Comparison of ENCODE assay signal across 15 mouse cellular contexts in genomic region chr10:34185556-34185955, GRCm38 (mm10). TPM values are rescaled to one million over a fixed set of nuclear protein-coding genes. Genes with fewer than 3 reads are reported as not detected.
DNase-seq lines count a peak whose midpoint lies in the region; ATAC-seq lines count a peak whose summit lies in the region.
"Had no signal": no experiment of that assay in that cellular context is flagged by ENCODE, and none has a peak within 500 bp of the region (broad histone marks: within the 10 kb centered on the region; RNA-seq: fewer than 3 reads in every experiment).

No protein-coding gene starts in this region.

- no peaks in the 10 kb centered on the region for H3K9me3 ChIP-seq in forebrain, embryonic 10.5 days
- no peaks in the 10 kb centered on the region for H3K9me3 ChIP-seq in forebrain, embryonic 12.5 days
- H3K9me3 ChIP-seq in limb, embryonic 13.5 days: no peaks in the 10 kb centered on the region
- no peaks in the 10 kb centered on the region for H3K9me3 ChIP-seq in forebrain, embryonic 16.5 days (ENCODE audit: control insufficient read depth, low read length)

- no peak overlapping the region for H3K9ac ChIP-seq in forebrain, embryonic 12.5 days
- H3K9ac ChIP-seq in limb, embryonic 13.5 days: no peak overlapping the region
- no peak overlapping the region for H3K9ac ChIP-seq in forebrain, embryonic 16.5 days (replicated peaks; ENCODE audit: low read depth, low read length)

- H3K36me3 ChIP-seq in forebrain, embryonic 10.5 days (replicated peaks): peaks cover 13% of the 10 kb centered on the region
- 0 out of 2 replicates have a peak, but pooled peaks cover 3% of the 10 kb centered on the region for H3K36me3 ChIP-seq in forebrain, embryonic 12.5 days (replicated peaks)
- peaks cover 15% of the 10 kb centered on the region for H3K36me3 ChIP-seq in limb, embryonic 13.5 days
- H3K36me3 ChIP-seq in forebrain, embryonic 16.5 days (ENCODE audit: control insufficient read depth, insufficient read depth): no peaks in the 10 kb centered on the region

- H3K4me1 ChIP-seq in forebrain, embryonic 10.5 days: peaks cover 11% of the 10 kb centered on the region
- H3K4me1 ChIP-seq in forebrain, embryonic 12.5 days: no peaks in the 10 kb centered on the region
- peaks cover 31% of the 10 kb centered on the region for H3K4me1 ChIP-seq in limb, embryonic 13.5 days
- no peaks in the 10 kb centered on the region for H3K4me1 ChIP-seq in forebrain, embryonic 16.5 days (replicated peaks; ENCODE audit: control insufficient read depth, insufficient read depth, low read length)

- H3K4me2 ChIP-seq in forebrain, embryonic 12.5 days: no peak overlapping the region
- H3K4me2 ChIP-seq in limb, embryonic 13.5 days (replicated peaks): peak overlapping the region; percentile 50; the same call in 1 of the 2 replicates
- no peak overlapping the region for H3K4me2 ChIP-seq in forebrain, embryonic 16.5 days (ENCODE audit: low read length)

- DNase-seq in forebrain, embryonic 10.5 days (ENCODE audit: extremely low spot score, low spot score): no peak
- DNase-seq in 3134 (ENCODE audit: extremely low read depth, insufficient read length, low spot score): peak; percentile 24
- peak; percentile 19 for DNase-seq in ZHBTc4 (ENCODE audit: low read depth, low spot score)
- no peak for DNase-seq in layer of hippocampus, postnatal 14 days (ENCODE audit: low spot score in 2 of 2)
- no peak for DNase-seq in urinary bladder, adult 2 months (ENCODE audit: low spot score)
- DNase-seq: cerebellum, adult 11-12 months; kidney, postnatal 10 days; left cerebral cortex, postnatal 4 days; right cerebral cortex, adult 18-20 months had no signal

- 46% methylated on average over 4 of the region's 4 CpGs for WGBS in forebrain, embryonic 10.5 days
- whole genome bisulfite sequencing in forebrain, embryonic 12.5 days: 45% methylated on average over 4 of the region's 4 CpGs
- 53% methylated on average over 4 of the region's 4 CpGs for WGBS in limb, embryonic 13.5 days
- 38% methylated on average over 4 of the region's 4 CpGs for whole genome bisulfite sequencing in forebrain, embryonic 16.5 days

- ATAC-seq in forebrain, embryonic 12.5 days (ENCODE audit: low FRiP score): no peak
- no peak for ATAC-seq in limb, embryonic 13.5 days (ENCODE audit: low FRiP score, low read depth)
- ATAC-seq in forebrain, embryonic 16.5 days: no peak

- H3K27me3 ChIP-seq in forebrain, embryonic 10.5 days (ENCODE audit: poor library complexity, severe bottlenecking): no peaks in the 10 kb centered on the region
- no peaks in the 10 kb centered on the region for H3K27me3 ChIP-seq in forebrain, embryonic 12.5 days
- H3K27me3 ChIP-seq in limb, embryonic 13.5 days: no peaks in the 10 kb centered on the region
- H3K27me3 ChIP-seq in forebrain, embryonic 16.5 days (replicated peaks; ENCODE audit: control insufficient read depth, insufficient read depth, low read length): no peaks in the 10 kb centered on the region

- no peak overlapping the region for H3K4me3 ChIP-seq in forebrain, embryonic 10.5 days
- no peak overlapping the region for H3K4me3 ChIP-seq in forebrain, embryonic 12.5 days (replicated peaks)
- H3K4me3 ChIP-seq in limb, embryonic 13.5 days: no peak overlapping the region
- H3K4me3 ChIP-seq in forebrain, embryonic 16.5 days (replicated peaks; ENCODE audit: low read length): no peak overlapping the region

- H3K27ac ChIP-seq in forebrain, embryonic 10.5 days: peak overlapping the region; percentile 6; the same call in 1 of the 2 replicates
- H3K27ac ChIP-seq in forebrain, embryonic 12.5 days: no peak overlapping the region
- peak overlapping the region; percentile 88; the same call in 1 of the 2 replicates for H3K27ac ChIP-seq in limb, embryonic 13.5 days
- H3K27ac ChIP-seq in forebrain, embryonic 16.5 days (ENCODE audit: low read length): no peak overlapping the region

RNA-seq across cellular contexts. Expression of gene Dse, which starts 22.0 kb away (rescaled TPM):
- 17.9 and 21.0 TPM in 2 replicates for polyA plus RNA-seq in forebrain, embryonic 10.5 days (2016; fragmentation: Nextera tagmentation; extraction: Ambion mirVana)
- 11.2 and 13.4 TPM in 2 replicates for polyA plus RNA-seq in forebrain, embryonic 12.5 days (2016; fragmentation: Nextera tagmentation; extraction: Ambion mirVana)
- polyA plus RNA-seq in limb, embryonic 13.5 days (2015; fragmentation: Nextera tagmentation; extraction: Ambion mirVana): 44.0 and 44.5 TPM in 2 replicates
- total RNA-seq in layer of hippocampus, postnatal 14 days (2021): 1 to 10 TPM; 6.9 to 9.7 TPM
- polyA plus RNA-seq in forebrain, embryonic 16.5 days (2015; fragmentation: Nextera tagmentation; extraction: Ambion mirVana): 4.5 and 6.2 TPM in 2 replicates
- polyA plus RNA-seq in urinary bladder, adult 2 months (2012; rRNA removed): 15.9 and 17.6 TPM in 2 replicates
- total RNA-seq: MEL had no signal

RNA-seq across cellular contexts. Expression of gene Calhm6, which starts 57.8 kb away (rescaled TPM):
- polyA plus RNA-seq in forebrain, embryonic 10.5 days (2016; fragmentation: Nextera tagmentation; extraction: Ambion mirVana): 0.47 and 0.56 TPM in 2 replicates
- polyA plus RNA-seq in forebrain, embryonic 12.5 days (2016; fragmentation: Nextera tagmentation; extraction: Ambion mirVana): 0.34 and 0.36 TPM in 2 replicates
- polyA plus RNA-seq in limb, embryonic 13.5 days (2015; fragmentation: Nextera tagmentation; extraction: Ambion mirVana): 1.0 and 1.3 TPM in 2 replicates
- under 1 TPM; 0.60 TPM for total RNA-seq in layer of hippocampus, postnatal 14 days (2021)
- polyA plus RNA-seq in forebrain, embryonic 16.5 days (2015; fragmentation: Nextera tagmentation; extraction: Ambion mirVana): 0.19 and 0.22 TPM in 2 replicates
- 1.8 and 2.4 TPM in 2 replicates for polyA plus RNA-seq in urinary bladder, adult 2 months (2012; rRNA removed)
- total RNA-seq: heart, postnatal 25 days; layer of hippocampus, postnatal 10 days; MEL had no signal

Comparison
In these comparisons a context has a peak if more than half of its experiments do, and no peak if none do; other contexts are left out.
1. H3K27ac ChIP-seq: peak in forebrain, embryonic 10.5 days (single experiment) and limb, embryonic 13.5 days (single experiment); none in forebrain, embryonic 12.5 days (single experiment) and forebrain, embryonic 16.5 days (single experiment).
2. DNase-seq: peak in 3134 (single experiment) and ZHBTc4 (single experiment); none in forebrain, embryonic 10.5 days (single experiment), layer of hippocampus, postnatal 14 days (0 of 2) and urinary bladder, adult 2 months (single experiment).